Mouse (Mus musculus) c-Kit-positive CD71-positive TER-119-positive erythroid progenitor cells, embryonic 14.5 days (primary cell): Measurements from ENCODE around the gene Olfr656.

Source experiments
- DNase-seq: peaks from one replicate; pipeline ENCODE4 v3.0.0-alpha.2; 2013; ENCODE audit warnings: low spot score

Gene Olfr656

GRCm38 (mm10) chr7:104613655-104614054 is at the start of gene Olfr656:
Gene Olfr656 (plus strand): TSS chr7:104613955.
- DNase-seq, result no peak

DNA sequence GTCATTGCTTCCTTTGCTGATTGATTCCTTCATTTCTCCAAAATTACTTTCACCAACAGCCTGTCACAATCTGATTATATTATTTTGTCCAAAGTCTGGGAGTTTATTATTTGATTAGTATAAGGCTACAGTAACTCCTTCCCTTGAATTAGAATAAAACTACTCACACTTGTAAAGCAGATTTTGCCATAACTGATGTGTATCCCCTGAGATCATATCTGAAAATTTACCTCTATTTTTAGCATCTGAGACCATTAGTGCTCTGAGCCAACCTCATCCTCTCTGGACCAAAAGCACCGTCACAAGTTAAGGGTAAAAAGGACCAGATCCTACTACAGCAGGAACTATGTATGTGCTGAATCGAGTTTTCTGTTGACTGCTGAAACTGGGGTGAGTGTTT is 36.7 kb upstream of the Olfr656 start, which contains the start of gene Olfr653:
Gene Olfr653, plus strand, starts transcription at position 301 of the 400 bp plus-strand sequence.
- DNase-seq, result no peak

DNA sequence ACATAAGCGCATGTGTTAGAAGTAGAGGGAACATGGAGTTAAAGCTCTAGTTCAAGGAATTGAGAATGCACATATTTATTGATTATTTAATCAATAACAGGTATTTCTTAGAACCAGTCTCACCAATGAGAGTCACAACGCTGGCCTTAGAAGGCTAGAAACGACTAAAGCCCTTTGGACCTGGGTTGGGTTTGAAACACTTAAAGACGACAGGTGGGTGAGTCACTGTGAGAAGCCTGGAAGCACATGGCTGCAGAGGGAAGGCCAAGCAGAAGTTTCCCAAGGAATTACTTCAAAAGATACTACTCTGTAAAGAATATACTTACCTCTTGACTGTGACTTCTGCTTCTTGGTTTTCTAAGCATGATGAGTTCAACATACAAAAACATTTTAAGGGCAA is 32.9 kb upstream of the Olfr656 start:
- DNase-seq, result no peak

DNA sequence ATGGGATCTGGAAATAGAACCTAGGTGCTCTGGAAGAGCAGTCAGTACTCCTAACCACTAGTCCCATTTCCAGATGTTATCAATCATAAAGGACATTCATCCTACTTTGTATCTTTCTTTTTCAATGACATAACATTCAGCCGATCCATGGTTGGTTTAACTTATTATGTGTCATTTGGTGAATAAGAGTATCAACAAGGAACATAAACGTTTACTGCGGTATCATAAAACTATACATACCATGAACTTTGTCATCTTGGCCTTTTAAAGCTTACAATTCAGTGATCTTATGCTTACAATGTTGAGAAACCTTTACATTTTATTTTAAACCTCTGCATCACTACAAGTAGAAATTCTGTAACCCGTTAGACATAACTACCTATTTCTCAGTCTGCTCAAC is 32.3 kb upstream of the Olfr656 start:
- DNase-seq, result no peak

DNA sequence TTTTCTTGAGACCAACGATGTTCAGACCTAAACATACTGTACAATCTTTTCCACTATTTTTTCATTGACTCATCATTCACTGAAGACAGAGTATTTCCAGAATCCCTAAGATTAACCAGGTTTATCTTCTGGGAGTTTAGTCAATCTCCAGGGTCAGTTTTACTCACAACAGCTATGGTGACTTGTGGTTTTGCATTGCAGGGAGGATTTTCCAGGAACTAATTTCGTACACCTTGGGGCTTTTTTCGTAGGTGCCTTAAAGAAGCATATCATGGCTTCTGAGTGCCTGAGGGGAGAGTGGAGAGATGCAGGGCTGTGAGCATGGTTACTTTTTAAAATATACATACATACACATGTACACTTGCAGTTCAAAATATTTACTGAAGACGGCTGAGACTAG is 27.0 kb upstream of the Olfr656 start, which contains the start of gene Olfr654:
Gene Olfr654, plus strand, starts transcription at position 301 of the 400 bp plus-strand sequence.
- DNase-seq, result no peak

- DNase-seq, result no peak
These were observed 25.5 kb upstream of the Olfr656 start for GRCm38 (mm10) chr7:104588274-104588673.

DNA sequence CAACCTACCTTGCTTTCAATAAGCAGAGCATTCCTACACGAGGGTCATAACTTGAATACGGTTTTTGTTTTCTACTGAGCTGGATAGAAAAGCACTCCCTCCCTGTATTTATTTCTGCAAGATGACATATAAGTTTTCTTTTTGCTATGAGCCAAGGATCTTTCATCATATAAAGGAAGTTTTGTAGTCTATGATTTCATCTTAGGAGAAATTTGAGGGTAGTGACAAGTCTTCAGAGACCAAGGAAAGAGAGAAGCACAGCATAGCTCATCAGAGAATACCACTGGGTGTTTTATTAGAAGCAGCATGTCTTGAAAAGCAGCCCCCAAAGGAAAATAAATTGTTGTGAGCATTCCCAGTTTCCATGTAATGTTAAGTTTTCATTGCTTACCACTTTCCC is 12.1 kb upstream of the Olfr656 start, which contains the start of gene Olfr655:
Gene Olfr655, minus strand, starts transcription at position 101 of the 400 bp plus-strand sequence.
- DNase-seq, result no peak

GRCm38 (mm10) chr7:104603173-104603572 is 10.6 kb upstream of the Olfr656 start:
- peak; percentile 34 for DNase-seq

DNA sequence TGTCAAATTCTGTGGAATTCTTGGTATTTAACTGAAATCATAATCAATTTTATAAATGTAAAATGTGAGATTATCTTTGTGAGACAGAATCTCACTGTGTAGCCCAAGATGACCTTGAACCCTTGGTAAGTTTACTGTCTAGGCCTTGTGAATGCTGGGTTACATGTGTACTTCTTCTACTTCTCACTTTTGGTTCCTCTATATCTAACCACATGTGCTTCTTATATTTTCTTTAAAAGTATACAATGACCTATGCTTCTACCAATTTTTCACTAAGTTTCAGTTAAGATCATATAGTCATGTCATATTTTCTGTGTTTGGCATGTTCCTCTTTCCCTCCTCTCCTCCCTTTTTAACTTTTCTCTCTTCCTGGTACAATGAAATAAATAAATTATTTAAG is 9.0 kb upstream of the Olfr656 start:
- DNase-seq, result no peak

- no peak for DNase-seq
These were observed 10.7 kb downstream of the Olfr656 start, which contains the start of gene Olfr657 for GRCm38 (mm10) chr7:104624494-104624893. Gene Olfr657 (plus strand): TSS chr7:104624794.

- DNase-seq, result no peak
These were observed 33.2 kb downstream of the Olfr656 start, which contains the start of gene Olfr658 for GRCm38 (mm10) chr7:104646841-104647482. Gene Olfr658 (minus strand): TSS chr7:104647305.

GRCm38 (mm10) chr7:104666453-104666852 is 52.7 kb downstream of the Olfr656 start, which contains the start of gene Olfr659:
Gene Olfr659 (plus strand): TSS chr7:104666753.
- DNase-seq, result no peak
